Mouse (Mus musculus) cortical plate, adult 2 months (tissue): ENCODE data around the gene Cbx1.

Experiments
- CTCF ChIP-seq: fragments of 200-500 bp; IDR thresholded peaks from 2 replicates; pipeline ENCODE4 v1.5.1; 2011; ENCODE audit warnings: mild to moderate bottlenecking, control low read depth, low read length; ENCODE audit not compliant: insufficient read depth; ENCODE audit errors: extremely low read depth
- POLR2A ChIP-seq: fragments of 200-500 bp; IDR thresholded peaks from 2 replicates; pipeline ENCODE4 v1.6.1; 2011; ENCODE audit warnings: mild to moderate bottlenecking, low read length, control low read depth; ENCODE audit not compliant: insufficient read depth; ENCODE audit errors: extremely low read depth

DNA sequence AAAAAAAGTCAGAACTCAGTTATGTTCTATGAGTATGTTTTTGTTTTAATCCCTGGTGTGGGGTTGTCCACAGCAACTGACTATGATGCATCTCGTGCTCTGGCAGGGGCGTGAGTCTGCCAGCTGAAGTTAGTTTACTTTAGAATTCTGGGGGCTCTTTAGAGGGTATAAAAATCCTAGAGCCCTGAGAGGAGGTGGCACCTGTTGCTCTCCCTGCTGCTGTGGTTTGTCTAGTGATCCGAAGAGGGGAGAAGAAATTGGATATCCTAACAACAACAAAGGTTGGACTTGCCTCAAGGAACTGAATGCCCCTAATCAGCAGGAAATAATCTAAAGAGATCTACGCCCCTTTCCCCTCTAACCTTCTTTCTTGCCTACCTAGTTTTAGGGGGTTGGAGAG is 49.4 kb downstream of the Cbx1 start:
- TF ChIP-seq CTCF, result no peak
- TF ChIP-seq POLR2A, result no peak
